Mouse (Mus musculus) lung, postnatal 10 days (tissue): ENCODE results near the gene Fry.

Experiments
- DNase-seq: peaks from one replicate; pipeline ENCODE4 v3.0.0; 2021

Gene Fry

GRCm38 (mm10) chr5:150229776-150230175, 111.3 kb downstream of the Fry start:
- DNase-seq: no peak

DNA sequence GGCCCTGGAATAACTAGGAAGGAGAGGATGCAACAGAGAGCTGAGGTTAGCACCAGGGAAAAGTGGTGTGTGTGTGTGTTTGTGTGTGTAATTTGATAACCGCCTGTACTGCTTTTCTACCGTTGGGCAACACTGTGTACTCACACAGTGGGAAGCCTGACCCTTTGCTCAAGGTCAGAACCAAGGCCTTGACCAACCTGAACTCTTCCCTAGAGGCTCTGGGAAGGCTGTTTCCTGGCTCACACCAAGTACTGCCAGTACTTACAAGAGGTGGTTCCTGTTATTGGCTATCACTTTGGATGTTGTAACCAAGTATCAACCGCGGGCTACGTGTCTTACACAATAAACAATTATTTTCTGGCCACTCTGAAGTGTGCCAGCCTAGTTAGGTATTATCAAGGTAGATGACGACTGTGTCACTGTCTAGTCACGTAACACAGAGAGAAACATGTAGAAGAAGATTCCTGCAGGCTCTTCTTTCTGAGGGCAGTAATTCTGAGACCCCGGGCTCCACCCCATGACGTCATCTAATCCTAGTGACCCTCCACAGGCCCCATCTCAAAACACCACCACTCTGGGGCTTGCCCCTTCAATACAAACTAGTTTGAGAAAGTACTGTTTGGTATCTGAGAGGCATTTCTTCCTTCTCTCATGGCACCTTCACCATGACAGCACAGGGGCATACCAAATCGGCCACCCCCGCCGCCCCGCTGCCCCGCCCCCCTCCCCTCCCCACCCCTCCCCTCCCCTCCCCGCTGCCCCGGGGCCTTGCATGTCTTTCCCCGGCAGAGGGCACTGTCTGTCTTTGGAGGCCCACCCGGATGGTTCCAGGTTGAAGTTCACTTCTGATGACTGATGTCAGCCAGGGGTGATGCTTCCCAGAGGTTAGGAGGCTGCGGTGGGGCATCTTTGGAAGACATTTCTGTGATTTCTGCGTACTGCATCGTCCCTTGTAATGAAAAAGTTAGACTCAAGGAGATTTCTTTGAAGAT, 114.0 kb downstream of the Fry start:
- peak; percentile 50 for DNase-seq

DNA sequence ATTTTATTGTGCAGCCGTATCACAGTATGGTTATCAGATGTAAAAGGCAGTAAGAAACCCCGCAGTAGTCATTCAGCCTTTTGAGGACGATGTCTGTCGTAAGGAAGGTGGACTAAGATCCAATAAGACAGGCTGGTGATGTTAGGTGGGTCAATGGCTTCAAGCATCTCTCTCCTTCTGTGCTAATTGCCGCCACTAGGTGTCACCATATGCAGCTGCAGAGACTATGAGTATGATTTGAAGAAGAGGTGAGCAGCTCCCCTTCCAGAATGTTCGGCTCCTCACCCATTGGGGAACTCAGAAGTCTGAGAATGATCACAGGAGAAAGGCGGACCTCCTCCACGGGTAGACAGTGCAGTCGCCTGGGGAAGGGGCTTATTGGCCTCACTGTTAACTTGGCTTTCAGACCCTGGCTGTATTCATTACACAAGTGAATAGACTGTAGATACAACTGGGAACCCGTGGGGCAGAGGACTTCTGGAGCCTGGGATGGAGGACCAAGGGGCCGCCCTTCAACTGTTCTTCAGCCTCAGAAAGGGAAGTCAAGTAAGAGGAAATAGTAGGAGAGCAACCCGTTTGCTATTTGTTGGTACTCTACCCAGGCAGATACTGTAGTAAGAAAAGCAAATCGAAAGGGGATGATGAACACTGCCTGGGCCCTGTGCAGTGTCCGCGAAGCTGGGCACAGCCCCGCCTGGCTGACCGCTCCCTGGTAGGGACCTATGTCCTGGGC, 114.9 kb downstream of the Fry start:
- peak; percentile 78 for DNase-seq

DNA sequence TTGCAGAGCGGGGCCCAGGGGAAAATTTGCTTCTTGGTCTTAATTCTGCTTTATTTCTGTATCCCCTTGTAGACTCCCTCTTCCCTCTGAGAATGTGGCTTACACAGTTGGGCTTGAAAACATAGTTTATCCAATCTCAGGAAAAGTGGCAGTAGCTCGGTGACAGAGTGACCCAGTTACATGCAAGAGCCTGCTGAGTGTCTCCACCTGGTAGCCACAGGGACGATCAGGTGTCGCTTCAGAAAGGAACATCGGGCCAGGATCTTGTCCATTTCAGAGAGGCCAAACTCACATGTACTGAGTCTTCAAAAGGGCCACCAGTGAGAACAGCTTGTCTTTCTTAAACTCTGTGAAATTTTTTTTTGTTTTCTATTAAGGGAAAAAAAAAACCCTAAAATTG, 117.5 kb downstream of the Fry start:
- no peak for DNase-seq

DNA sequence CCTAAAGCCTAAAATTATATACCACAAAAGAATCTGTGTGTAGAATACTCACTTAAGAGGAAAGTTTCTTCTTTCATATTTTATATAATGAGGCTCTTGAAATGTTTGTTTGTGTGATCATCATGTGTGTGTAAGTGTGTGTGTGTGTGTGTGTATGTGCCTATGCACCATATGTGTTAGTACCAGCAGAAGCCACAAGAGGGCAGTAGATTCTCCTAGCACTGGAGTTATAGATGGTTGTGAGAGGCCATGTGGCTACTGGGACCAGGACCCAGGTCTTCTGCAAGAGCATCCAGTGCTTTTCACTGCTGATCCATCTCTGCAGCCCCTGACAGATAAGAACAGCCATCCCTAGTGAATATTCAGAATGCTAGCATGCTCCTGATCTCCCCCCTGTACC, 118.2 kb downstream of the Fry start:
- no peak for DNase-seq

- no peak for DNase-seq
These were observed 123.2 kb downstream of the Fry start for GRCm38 (mm10) chr5:150241638-150242037.

GRCm38 (mm10) chr5:150246737-150247136, 128.3 kb downstream of the Fry start:
- peak; percentile 16 for DNase-seq

- DNase-seq: no peak
These were observed 139.3 kb downstream of the Fry start for GRCm38 (mm10) chr5:150257764-150258163.

DNA sequence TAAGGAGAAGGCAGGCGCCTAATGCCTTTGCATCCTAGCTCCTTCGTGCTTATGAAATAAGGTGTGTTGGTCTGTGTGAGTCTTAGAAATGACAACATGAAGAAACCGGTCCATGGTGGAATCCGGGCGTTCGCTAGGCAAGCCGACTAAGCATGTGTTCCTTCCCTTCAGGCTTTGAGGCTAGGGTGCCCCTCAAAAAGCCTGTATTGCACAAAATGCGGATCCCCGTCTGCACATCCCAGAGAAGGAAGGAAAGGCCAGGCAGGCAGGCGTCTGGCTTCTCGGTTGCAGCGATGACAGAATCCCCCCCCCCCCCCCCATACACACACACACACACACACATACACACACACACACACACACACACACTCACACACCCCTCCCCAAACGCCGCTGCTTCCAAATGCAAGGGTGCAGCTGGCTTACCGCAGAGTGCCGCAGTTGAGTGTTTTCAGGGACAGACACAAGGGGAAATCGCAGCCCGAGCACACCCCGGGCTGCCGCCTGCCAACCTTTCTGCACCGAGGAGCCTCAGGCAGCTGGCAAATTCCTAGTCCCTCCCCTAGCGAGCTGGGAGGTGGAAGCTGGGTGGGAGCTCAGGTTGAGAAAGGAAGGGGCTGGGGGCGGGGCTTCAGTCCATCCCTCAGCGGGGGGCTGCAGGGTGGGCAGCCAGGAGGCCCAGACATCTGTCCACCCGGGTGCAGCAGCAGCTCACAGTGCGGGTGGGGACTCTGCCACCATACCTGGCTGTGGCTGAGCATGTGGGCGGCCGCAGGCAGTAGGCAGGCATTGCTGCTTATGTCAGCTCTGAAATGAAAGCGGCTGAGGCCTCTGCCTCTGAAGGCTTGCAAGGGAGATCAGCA, 141.0 kb downstream of the Fry start:
- peak; percentile 56 for DNase-seq

DNA sequence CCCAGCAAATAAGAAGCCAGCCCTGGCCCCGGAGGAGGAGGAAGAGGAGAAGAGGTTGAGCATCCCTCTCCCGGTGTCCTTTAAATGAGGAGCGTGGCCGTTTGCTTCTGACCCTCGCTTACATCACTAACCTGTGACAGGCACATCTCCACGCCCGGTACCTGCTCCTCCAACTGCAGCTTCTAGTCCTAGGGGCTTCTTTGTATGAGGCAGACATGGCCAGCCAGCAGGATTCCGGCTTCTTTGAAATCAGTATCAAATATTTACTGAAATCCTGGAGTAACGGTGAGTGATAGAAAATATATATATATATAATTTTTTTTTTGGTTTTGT, 141.6 kb downstream of the Fry start:
- no peak for DNase-seq

- no peak for DNase-seq
These were observed 142.9 kb downstream of the Fry start for GRCm38 (mm10) chr5:150261361-150261760.

GRCm38 (mm10) chr5:150262046-150262716, 143.7 kb downstream of the Fry start:
- DNase-seq: no peak

DNA sequence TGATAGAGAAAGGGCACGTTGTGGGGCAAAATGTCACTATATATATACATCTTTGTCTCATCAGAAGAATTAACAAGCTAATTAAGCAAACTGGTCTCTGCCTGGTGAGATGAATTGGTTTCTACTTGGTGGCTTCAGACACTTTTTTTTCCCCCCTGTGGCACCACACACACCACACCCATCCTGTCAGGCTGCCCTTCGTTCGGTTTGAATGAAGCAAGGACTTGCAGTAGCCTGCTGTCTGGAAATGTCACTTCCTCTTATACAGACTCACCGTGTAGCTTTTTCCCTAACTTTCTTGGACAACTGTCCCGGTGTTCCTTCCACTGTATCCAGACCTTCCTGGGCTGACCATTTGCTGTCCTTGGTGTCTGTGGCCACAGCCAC, 144.3 kb downstream of the Fry start:
- peak; percentile 32 for DNase-seq

DNA sequence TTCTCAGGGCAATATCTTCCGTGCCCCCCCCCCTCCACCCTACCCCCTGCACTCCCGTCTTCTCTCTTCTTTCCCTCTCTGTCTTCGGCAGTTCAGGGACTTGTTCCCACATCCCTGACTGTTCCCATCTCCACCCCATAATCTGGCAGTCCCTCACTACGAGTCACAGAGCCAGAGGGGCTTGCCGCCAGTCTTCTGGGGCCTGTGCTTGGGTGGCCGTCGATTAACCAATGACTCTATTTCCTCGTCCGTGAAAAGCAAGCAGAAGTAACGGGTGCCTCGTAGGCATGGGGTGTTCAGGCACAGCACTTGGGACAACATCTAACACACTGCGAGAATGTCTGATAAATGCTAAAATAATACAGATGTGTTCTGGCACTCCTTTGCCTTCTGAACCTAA, 144.7 kb downstream of the Fry start:
- peak; percentile 14 for DNase-seq

GRCm38 (mm10) chr5:150263656-150264055, 145.2 kb downstream of the Fry start:
- DNase-seq: peak; percentile 12

GRCm38 (mm10) chr5:150265005-150265404, 146.6 kb downstream of the Fry start:
- no peak for DNase-seq

GRCm38 (mm10) chr5:150265953-150266352, 147.5 kb downstream of the Fry start:
- no peak for DNase-seq

DNA sequence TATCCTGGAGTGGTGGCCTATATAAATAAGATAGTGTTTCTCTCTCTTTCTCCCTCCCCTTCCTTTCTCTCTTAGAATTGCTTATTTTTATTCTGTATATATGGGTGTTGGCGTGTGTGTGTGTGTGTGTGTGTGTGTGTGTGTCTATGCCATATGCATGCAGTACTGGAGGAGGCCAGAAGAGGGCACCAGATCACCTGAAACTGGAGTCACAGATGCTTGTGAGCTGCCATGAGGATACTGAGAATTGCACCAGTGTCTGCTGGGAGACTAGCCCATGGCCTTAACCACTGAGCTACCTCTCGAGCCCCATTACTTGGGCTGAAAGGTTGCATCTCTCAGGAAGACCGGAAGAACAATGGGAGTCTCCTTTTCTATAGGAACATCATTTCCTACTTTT, 149.8 kb downstream of the Fry start:
- no peak for DNase-seq

- no peak for DNase-seq
These were observed 152.0 kb downstream of the Fry start for GRCm38 (mm10) chr5:150270468-150270867.

GRCm38 (mm10) chr5:150272173-150272572, 153.7 kb downstream of the Fry start:
- DNase-seq: no peak

DNA sequence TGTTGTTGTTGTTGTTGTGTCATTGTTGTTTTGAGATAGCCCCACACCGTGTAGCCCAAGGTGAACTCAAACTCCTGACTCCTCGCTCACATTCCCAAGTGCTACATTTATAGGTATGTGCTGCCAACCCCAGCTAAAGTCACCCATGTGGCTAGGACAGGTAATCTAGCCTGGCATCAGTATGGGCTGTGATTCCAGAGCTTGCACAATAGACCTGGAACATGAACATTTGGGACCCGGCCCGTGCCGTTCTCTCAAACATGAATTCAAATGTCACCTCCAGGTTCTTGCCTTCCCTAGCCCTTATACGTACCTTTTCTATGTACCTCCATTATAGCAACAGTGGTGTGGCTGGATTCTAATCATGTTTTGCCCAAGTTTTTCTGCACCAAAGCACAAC, 156.9 kb downstream of the Fry start:
- no peak for DNase-seq

DNA sequence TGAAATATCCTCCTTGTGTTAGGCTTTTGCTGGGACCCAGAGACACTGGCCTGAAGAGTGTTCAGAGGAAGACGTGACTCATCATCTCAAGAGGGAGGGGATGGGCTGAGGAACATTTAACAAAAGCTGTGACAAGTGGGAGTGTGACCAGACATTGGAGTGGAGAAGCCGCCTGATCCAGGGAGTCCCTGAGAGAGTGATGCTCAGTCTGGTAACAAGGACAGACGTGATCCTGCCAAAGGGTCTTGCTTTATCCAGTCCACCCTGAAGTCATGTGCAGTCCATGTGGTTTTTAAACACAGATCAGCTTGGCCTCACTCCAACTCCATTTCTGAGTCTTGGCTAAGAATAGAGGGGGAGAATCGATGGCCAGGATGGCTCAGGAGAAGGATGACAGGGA, 158.2 kb downstream of the Fry start:
- peak; percentile 35 for DNase-seq

DNA sequence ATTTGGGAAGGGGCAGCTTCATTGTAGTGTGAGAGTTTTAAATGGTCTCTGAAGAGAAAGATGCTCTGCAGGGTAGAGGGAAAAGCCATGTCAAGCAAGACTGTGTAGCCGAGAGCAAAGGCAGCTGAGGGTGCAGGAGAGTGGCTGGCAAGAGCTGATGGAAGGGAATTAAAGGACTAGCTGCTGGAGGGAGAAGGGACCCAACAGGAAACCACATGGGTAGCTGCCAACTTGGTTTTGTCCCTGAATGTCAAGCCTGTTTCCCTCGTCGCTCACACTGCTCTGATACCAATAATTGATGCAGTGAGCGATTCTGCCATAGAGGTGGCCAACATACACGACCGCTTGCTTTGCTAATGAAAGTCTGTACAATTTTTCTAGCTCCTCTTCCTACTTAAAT, 160.9 kb downstream of the Fry start:
- no peak for DNase-seq
